Mouse (Mus musculus) c-Kit-negative CD71-positive TER-119-positive erythroid progenitor cells, embryonic 14.5 days (primary cell): Measurements from ENCODE around the gene Cpeb3.
A peak's percentile ranks its signal among the peaks of the same experiment; 100 is the strongest.
"Not testable (repeated sequence)": the region's sequence is repeated elsewhere in the genome, so short reads cannot be mapped to it uniquely, and the experiment has no call there.

Experiments
- DNase-seq: peaks from one replicate; pipeline ENCODE4 v3.0.0-alpha.2; 2013; ENCODE audit warnings: low read depth, low spot score

Cpeb3 gene

GRCm38 (mm10) chr19:37208176-37208755 is at the start of gene Cpeb3:
Cpeb3 (minus strand) TSS chr19:37208601.
- DNase-seq: no peak

- no peak for DNase-seq
Observed at GRCm38 (mm10) chr19:37255321-37255720, 46.9 kb upstream of the Cpeb3 start.

GRCm38 (mm10) chr19:37252104-37252503 is 43.7 kb upstream of the Cpeb3 start:
- no peak for DNase-seq

GRCm38 (mm10) chr19:37248199-37248598 is 39.8 kb upstream of the Cpeb3 start:
- no peak for DNase-seq

GRCm38 (mm10) chr19:37246859-37247258 is 38.5 kb upstream of the Cpeb3 start:
- no peak for DNase-seq

GRCm38 (mm10) chr19:37242707-37243106 is 34.3 kb upstream of the Cpeb3 start:
- no peak for DNase-seq

- DNase-seq: no peak
Observed at GRCm38 (mm10) chr19:37241201-37241600, 32.8 kb upstream of the Cpeb3 start.

GRCm38 (mm10) chr19:37239096-37239495 is 30.7 kb upstream of the Cpeb3 start:
- DNase-seq: no peak

- DNase-seq: no peak
Observed at GRCm38 (mm10) chr19:37238651-37239050, 30.2 kb upstream of the Cpeb3 start.

GRCm38 (mm10) chr19:37237712-37238437 is 29.5 kb upstream of the Cpeb3 start:
- DNase-seq: peak; percentile 85

- peak; percentile 69 for DNase-seq
Observed at GRCm38 (mm10) chr19:37237306-37237705, 28.9 kb upstream of the Cpeb3 start.

GRCm38 (mm10) chr19:37235818-37236217 is 27.4 kb upstream of the Cpeb3 start:
- DNase-seq: no peak

GRCm38 (mm10) chr19:37233561-37234539 is 25.4 kb upstream of the Cpeb3 start:
- DNase-seq: no peak

- DNase-seq: not testable (repeated sequence)
Observed at GRCm38 (mm10) chr19:37232598-37232997, 24.2 kb upstream of the Cpeb3 start.

- no peak for DNase-seq
Observed at GRCm38 (mm10) chr19:37225197-37225862, 16.9 kb upstream of the Cpeb3 start.

GRCm38 (mm10) chr19:37214711-37215110 is 6.3 kb upstream of the Cpeb3 start:
- DNase-seq: no peak

- no peak for DNase-seq
Observed at GRCm38 (mm10) chr19:37211416-37211815, 3.0 kb upstream of the Cpeb3 start.

- DNase-seq: no peak
Observed at GRCm38 (mm10) chr19:37210457-37210856, 2.1 kb upstream of the Cpeb3 start.

- peak; percentile 40 for DNase-seq
Observed at GRCm38 (mm10) chr19:37209467-37210128, 1.2 kb upstream of the Cpeb3 start.

GRCm38 (mm10) chr19:37208986-37209385 is 585 bp upstream of the Cpeb3 start:
- no peak for DNase-seq
